Mouse (Mus musculus) hindbrain, embryonic 12.5 days (tissue): ENCODE results near the gene Syt9. TPM values are rescaled to one million over a fixed set of nuclear protein-coding genes. Genes with fewer than 3 reads are reported as not detected.
A peak's percentile ranks its signal among the peaks of the same experiment; 100 is the strongest.

Experiments
- ATAC-seq: fragments of 200-750 bp; cut with Nextera tagmentation; 2 replicates; pipeline ENCODE4 v1.8.0; 2017; ENCODE audit warnings: moderate TSS enrichment; ENCODE audit not compliant: low FRiP score
- H3K27ac ChIP-seq: fragments of 300-500 bp; sonication (generic); 2 replicates; pipeline ENCODE4 v1.5.1; 2016; ENCODE audit warnings: mild to moderate bottlenecking
- H3K27me3 ChIP-seq: fragments of 300-500 bp; sonication (generic); 2 replicates; pipeline ENCODE4 v1.6.1; 2016; ENCODE audit warnings: mild to moderate bottlenecking
- H3K36me3 ChIP-seq: fragments of 300-500 bp; sonication (generic); 2 replicates; pipeline ENCODE4 v1.6.1; 2016; ENCODE audit warnings: mild to moderate bottlenecking
- H3K4me1 ChIP-seq: fragments of 300-500 bp; sonication (generic); 2 replicates; pipeline ENCODE4 v1.6.1; 2016
- H3K4me2 ChIP-seq: fragments of 300-500 bp; sonication (generic); replicated peaks from 2 replicates; pipeline ENCODE4 v1.6.1; 2016; ENCODE audit warnings: mild to moderate bottlenecking
- H3K4me3 ChIP-seq: fragments of 300-500 bp; sonication (generic); 2 replicates; pipeline ENCODE4 v1.5.1; 2016; ENCODE audit warnings: mild to moderate bottlenecking
- H3K9ac ChIP-seq: fragments of 300-500 bp; sonication (generic); 2 replicates; pipeline ENCODE4 v1.6.1; 2016; ENCODE audit warnings: mild to moderate bottlenecking, moderate library complexity
- H3K9me3 ChIP-seq: fragments of 300-500 bp; sonication (generic); replicated peaks from 2 replicates; pipeline ENCODE4 v1.6.1; 2016; ENCODE audit warnings: mild to moderate bottlenecking
- WGBS: fragments of 180-500 bp; shearing (Covaris S2); methylation state at CpG from one replicate; pipeline ENCODE4 v1.1.7; 2016; 5-methylcytosine and 5-hydroxymethylcytosine counted together
- polyA plus RNA-seq: library from polyadenylated mRNA; unstranded; fragments of >200 nt; fragmentation: Nextera tagmentation; extraction: Ambion mirVana; gene quantifications from 2 replicates; pipeline ENCODE4 v1.2.1, GENCODE M21; 2016

The Syt9 gene
- polyA plus RNA-seq, 1 experiment from 2014 or later: 5.1 TPM

GRCm38 (mm10) chr7:107567261-107567671 is 196.7 kb downstream of the Syt9 start, which contains the start of gene Olfml1:
Olfml1 (plus strand) TSS chr7:107567446.
- WGBS: 57% methylated on average over 7 of the region's 7 CpGs
- Histone ChIP-seq H3K4me1 (no peaks in the 10 kb centered on the region), H3K27me3 (no peaks in the 10 kb centered on the region), H3K9ac (no peak within 1 kb of the TSS), H3K4me3 (peak within 1 kb of the TSS; percentile 15), H3K9me3 (no peaks in the 10 kb centered on the region), H3K36me3 (no peaks in the 10 kb centered on the region), H3K4me2 (peak within 1 kb of the TSS; percentile 31), H3K27ac (peak within 1 kb of the TSS; percentile 36; the same call in 1 of the 2 replicates)
- no peak for ATAC-seq

GRCm38 (mm10) chr7:107567674-107568073 is 197.1 kb downstream of the Syt9 start:
- Histone ChIP-seq H3K4me1 (no peaks in the 10 kb centered on the region), H3K4me2 (peak overlapping the region; percentile 31), H3K4me3 (peak overlapping the region; percentile 15), H3K9me3 (no peaks in the 10 kb centered on the region), H3K9ac (no peak overlapping the region), H3K36me3 (no peaks in the 10 kb centered on the region), H3K27me3 (no peaks in the 10 kb centered on the region), H3K27ac (peak overlapping the region; percentile 36; the same call in 1 of the 2 replicates)
- WGBS: 62% methylated on average over 5 of the region's 5 CpGs
- ATAC-seq: no peak

- H3K4me2 ChIP-seq: peak overlapping the region; percentile 19
Measured at GRCm38 (mm10) chr7:107568971-107569370, 198.4 kb downstream of the Syt9 start.

GRCm38 (mm10) chr7:107573856-107574255 is 203.3 kb downstream of the Syt9 start:
- Histone ChIP-seq H3K4me1 (no peaks in the 10 kb centered on the region), H3K9ac (no peak overlapping the region), H3K36me3 (no peaks in the 10 kb centered on the region), H3K27ac (no peak overlapping the region), H3K4me3 (no peak overlapping the region), H3K4me2 (no peak overlapping the region), H3K27me3 (no peaks in the 10 kb centered on the region), H3K9me3 (no peaks in the 10 kb centered on the region)
- 48% methylated on average over 2 of the region's 2 CpGs for WGBS
- no peak for ATAC-seq

More at GRCm38 (mm10) chr7:107568971-107569370, 198.4 kb downstream of the Syt9 start:
- H3K4me3 ChIP-seq: no peak overlapping the region
- no peaks in the 10 kb centered on the region for H3K4me1 ChIP-seq
- no peaks in the 10 kb centered on the region for H3K9me3 ChIP-seq
- no peak for ATAC-seq
- no peaks in the 10 kb centered on the region for H3K36me3 ChIP-seq
- H3K27me3 ChIP-seq: no peaks in the 10 kb centered on the region
- H3K27ac ChIP-seq: no peak overlapping the region
- WGBS: 80% methylated on average over 4 of the region's 4 CpGs
- no peak overlapping the region for H3K9ac ChIP-seq

- H3K9me3 ChIP-seq: no peaks in the 10 kb centered on the region
- H3K4me1 ChIP-seq: no peaks in the 10 kb centered on the region
- no peaks in the 10 kb centered on the region for H3K27me3 ChIP-seq
- H3K4me3 ChIP-seq: no peak overlapping the region
- 83% methylated on average over 3 of the region's 3 CpGs for WGBS
- H3K9ac ChIP-seq: no peak overlapping the region
- no peak for ATAC-seq
- H3K4me2 ChIP-seq: no peak overlapping the region
- no peak overlapping the region for H3K27ac ChIP-seq
- no peaks in the 10 kb centered on the region for H3K36me3 ChIP-seq
Measured at GRCm38 (mm10) chr7:107574276-107574675, 203.7 kb downstream of the Syt9 start.

GRCm38 (mm10) chr7:107592641-107593040 is 222.1 kb downstream of the Syt9 start:
- WGBS: 40% methylated on average over 2 of the region's 2 CpGs
- no peak for ATAC-seq

GRCm38 (mm10) chr7:107593904-107594303 is 223.4 kb downstream of the Syt9 start:
- no peaks in the 10 kb centered on the region for H3K9me3 ChIP-seq
- no peak overlapping the region for H3K9ac ChIP-seq
- H3K4me2 ChIP-seq: peak overlapping the region; percentile 94; the same call in 1 of the 2 replicates

More at GRCm38 (mm10) chr7:107592641-107593040, 222.1 kb downstream of the Syt9 start:
- Histone ChIP-seq H3K36me3 (no peaks in the 10 kb centered on the region), H3K27ac (no peak overlapping the region), H3K9ac (no peak overlapping the region), H3K27me3 (peaks cover 8% of the 10 kb centered on the region), H3K4me1 (peaks cover 6% of the 10 kb centered on the region; the same call in 1 of the 2 replicates), H3K4me2 (no peak overlapping the region), H3K9me3 (no peaks in the 10 kb centered on the region), H3K4me3 (no peak overlapping the region)

GRCm38 (mm10) chr7:107594325-107594856 is 223.9 kb downstream of the Syt9 start:
- Histone ChIP-seq H3K9me3 (no peaks in the 10 kb centered on the region), H3K27ac (no peak overlapping the region), H3K4me3 (peak overlapping the region; percentile 56), H3K9ac (peak overlapping the region; percentile 55), H3K4me2 (peak overlapping the region; percentile 94), H3K4me1 (peaks cover 6% of the 10 kb centered on the region; the same call in 1 of the 2 replicates), H3K36me3 (no peaks in the 10 kb centered on the region), H3K27me3 (peaks cover 8% of the 10 kb centered on the region)
- peak; percentile 76 for ATAC-seq
- 3% methylated on average over 16 of the region's 16 CpGs for WGBS

More at GRCm38 (mm10) chr7:107593904-107594303, 223.4 kb downstream of the Syt9 start:
- no peak overlapping the region for H3K4me3 ChIP-seq
- H3K4me1 ChIP-seq: peaks cover 6% of the 10 kb centered on the region; the same call in 1 of the 2 replicates
- ATAC-seq: no peak
- H3K27me3 ChIP-seq: peaks cover 8% of the 10 kb centered on the region
- no peak overlapping the region for H3K27ac ChIP-seq
- H3K36me3 ChIP-seq: no peaks in the 10 kb centered on the region
- 30% methylated on average over 7 of the region's 7 CpGs for WGBS

GRCm38 (mm10) chr7:107594857-107595402 is 224.4 kb downstream of the Syt9 start, which contains the start of gene Ppfibp2:
Ppfibp2 (plus strand) TSS chr7:107595207.
- WGBS: 1% methylated on average over 19 of the region's 24 CpGs

GRCm38 (mm10) chr7:107595426-107595825 is 224.9 kb downstream of the Syt9 start:
- H3K4me3 ChIP-seq: peak overlapping the region; percentile 56
- H3K27ac ChIP-seq: no peak overlapping the region
- H3K4me1 ChIP-seq: peaks cover 6% of the 10 kb centered on the region; the same call in 1 of the 2 replicates
- H3K9ac ChIP-seq: peak overlapping the region; percentile 55; the same call in 1 of the 2 replicates
- H3K9me3 ChIP-seq: no peaks in the 10 kb centered on the region
- peaks cover 8% of the 10 kb centered on the region for H3K27me3 ChIP-seq
- peak overlapping the region; percentile 94 for H3K4me2 ChIP-seq
- whole genome bisulfite sequencing: 11% methylated on average over 13 of the region's 13 CpGs
- H3K36me3 ChIP-seq: no peaks in the 10 kb centered on the region
- peak; percentile 20; the same call in 1 of the 2 replicates for ATAC-seq

More at GRCm38 (mm10) chr7:107594857-107595402, 224.4 kb downstream of the Syt9 start, which contains the start of gene Ppfibp2:
- H3K9me3 ChIP-seq: no peaks in the 10 kb centered on the region
- peaks cover 8% of the 10 kb centered on the region for H3K27me3 ChIP-seq
- H3K27ac ChIP-seq: no peak within 1 kb of the TSS
- peak within 1 kb of the TSS; percentile 56 for H3K4me3 ChIP-seq
- peak; percentile 94 for ATAC-seq
- H3K4me1 ChIP-seq: peaks cover 6% of the 10 kb centered on the region; the same call in 1 of the 2 replicates
- H3K9ac ChIP-seq: peak within 1 kb of the TSS; percentile 55
- no peaks in the 10 kb centered on the region for H3K36me3 ChIP-seq
- peak within 1 kb of the TSS; percentile 94 for H3K4me2 ChIP-seq

GRCm38 (mm10) chr7:107596753-107597152 is 226.2 kb downstream of the Syt9 start:
- Histone ChIP-seq H3K36me3 (no peaks in the 10 kb centered on the region), H3K27ac (no peak overlapping the region), H3K4me2 (no peak overlapping the region), H3K4me3 (no peak overlapping the region), H3K9ac (no peak overlapping the region), H3K9me3 (no peaks in the 10 kb centered on the region), H3K27me3 (peaks cover 8% of the 10 kb centered on the region), H3K4me1 (peaks cover 6% of the 10 kb centered on the region; the same call in 1 of the 2 replicates)
- no peak for ATAC-seq

- H3K27me3 ChIP-seq: peaks cover 8% of the 10 kb centered on the region
- H3K4me3 ChIP-seq: no peak overlapping the region
- H3K4me2 ChIP-seq: no peak overlapping the region
- no peak for ATAC-seq
- peaks cover 6% of the 10 kb centered on the region; the same call in 1 of the 2 replicates for H3K4me1 ChIP-seq
- 86% methylated on average over 3 of the region's 3 CpGs for WGBS
- no peaks in the 10 kb centered on the region for H3K36me3 ChIP-seq
- no peak overlapping the region for H3K27ac ChIP-seq
- H3K9ac ChIP-seq: no peak overlapping the region
- no peaks in the 10 kb centered on the region for H3K9me3 ChIP-seq
Measured at GRCm38 (mm10) chr7:107597956-107598355, 227.4 kb downstream of the Syt9 start.
